Comparison of ENCODE assay signal across 8 mouse cellular contexts in the genomic region with DNA sequence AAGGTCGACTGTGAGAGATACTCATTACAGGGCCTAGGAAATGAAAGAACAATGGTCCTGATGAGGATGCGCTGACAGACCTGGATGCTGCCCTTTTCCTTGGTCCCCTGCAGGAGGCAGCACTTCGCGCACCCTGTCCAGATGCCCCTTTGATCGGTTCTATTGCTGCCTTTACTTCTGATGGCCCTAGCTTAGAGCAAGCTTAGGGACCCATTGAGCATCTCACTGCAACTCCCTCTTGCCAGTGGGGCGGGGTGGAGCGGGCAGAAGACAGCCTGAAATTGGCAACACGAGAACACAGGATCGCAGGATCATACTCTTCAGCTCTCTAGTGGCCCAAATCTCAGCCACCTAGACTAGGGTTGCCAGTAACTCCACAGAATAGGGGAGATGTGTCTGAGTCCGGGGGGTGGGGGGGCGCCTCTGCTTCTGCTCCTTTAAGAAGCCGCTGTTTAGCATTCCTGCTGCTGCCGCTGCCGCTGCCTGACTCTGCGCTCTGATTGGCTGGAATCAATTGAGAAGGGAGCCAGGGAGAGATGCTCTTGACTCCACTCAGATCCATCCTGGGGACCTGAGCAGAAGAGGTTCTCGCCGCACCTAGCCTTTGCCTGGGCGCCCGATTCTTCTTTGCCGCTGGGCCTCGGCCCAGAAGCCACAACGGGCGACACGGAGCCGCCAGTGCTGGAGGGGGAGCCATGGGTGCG. TPM values are rescaled to one million over a fixed set of nuclear protein-coding genes. Genes with fewer than 3 reads are reported as not detected.
A peak's percentile ranks its signal among the peaks of the same experiment; 100 is the strongest.
DNase-seq lines count a peak whose midpoint lies in the region; ATAC-seq lines count a peak whose summit lies in the region.

TSS of gene Dlg3 (plus strand) at position 542 of the 704 bp plus-strand sequence.

- peak within 1 kb of the TSS; percentile 55 for H3K4me3 ChIP-seq in heart, embryonic 10.5 days
- H3K4me3 ChIP-seq in lung, embryonic 16.5 days (ENCODE audit: low read length): peak within 1 kb of the TSS; percentile 46

- ATAC-seq in lung, embryonic 16.5 days (ENCODE audit: low read depth): no peak

- peak within 1 kb of the TSS; percentile 69 for H3K4me2 ChIP-seq in lung, embryonic 16.5 days (ENCODE audit: low read depth, low read length)

- H3K4me1 ChIP-seq in heart, embryonic 10.5 days: peaks cover 6% of the 10 kb centered on the region
- no peaks in the 10 kb centered on the region; the same call in 1 of the 2 replicates for H3K4me1 ChIP-seq in lung, embryonic 16.5 days (replicated peaks; ENCODE audit: control insufficient read depth, insufficient read depth, low read length)

- DNase-seq in CD4-positive helper T cell, adult 2 months (ENCODE audit: low read depth, low spot score): peak; percentile 44
- peak; percentile 19 for DNase-seq in T-cell, adult 2 months (ENCODE audit: low spot score)
- DNase-seq in embryo, embryonic 10 days (ENCODE audit: low spot score): peak; percentile 72
- DNase-seq in heart, embryonic 10.5 days (ENCODE audit: low spot score): no peak
- DNase-seq in layer of hippocampus, adult 18-20 months (ENCODE audit: low spot score in 2 of 2): peak; percentile 57 to 78
- peak; percentile 35 for DNase-seq in retina, postnatal 7 days (ENCODE audit: low read depth, low spot score)
- no peak for DNase-seq in urinary bladder, postnatal 14 days (ENCODE audit: low spot score)

- no peak within 1 kb of the TSS for H3K9ac ChIP-seq in lung, embryonic 16.5 days (ENCODE audit: low read length)

- H3K27me3 ChIP-seq in heart, embryonic 10.5 days (ENCODE audit: insufficient read depth, poor library complexity, severe bottlenecking): peaks cover 46% of the 10 kb centered on the region
- peaks cover 2% of the 10 kb centered on the region for H3K27me3 ChIP-seq in lung, embryonic 16.5 days (ENCODE audit: control insufficient read depth, insufficient read depth, low read depth, low read length)

- WGBS in heart, embryonic 10.5 days: 17% methylated on average over 25 of the region's 26 CpGs
- 16% methylated on average over 26 of the region's 26 CpGs for WGBS in lung, embryonic 16.5 days

- no peaks in the 10 kb centered on the region for H3K9me3 ChIP-seq in heart, embryonic 10.5 days
- H3K9me3 ChIP-seq in lung, embryonic 16.5 days (ENCODE audit: control insufficient read depth, low read length): no peaks in the 10 kb centered on the region

- no peaks in the 10 kb centered on the region for H3K36me3 ChIP-seq in heart, embryonic 10.5 days
- no peaks in the 10 kb centered on the region for H3K36me3 ChIP-seq in lung, embryonic 16.5 days (ENCODE audit: control insufficient read depth, insufficient read depth, low read length)

- H3K27ac ChIP-seq in heart, embryonic 10.5 days: no peak within 1 kb of the TSS; the same call in 1 of the 2 replicates
- no peak within 1 kb of the TSS for H3K27ac ChIP-seq in lung, embryonic 16.5 days (ENCODE audit: low read length)

RNA-seq across cellular contexts. Expression of gene Dlg3, which starts in this region (rescaled TPM):
- 3.4 and 8.5 TPM in 2 replicates for polyA plus RNA-seq in heart, embryonic 10.5 days (2016; fragmentation: Nextera tagmentation; extraction: Ambion mirVana)
- 100 to 1,000 TPM; 149 to 153 TPM for total RNA-seq in layer of hippocampus, adult 18-20 months (2021)
- 6.7 and 6.9 TPM in 2 replicates for polyA plus RNA-seq in lung, embryonic 16.5 days (2015; fragmentation: Nextera tagmentation; extraction: Ambion mirVana)

Comparison
In these comparisons a context has a peak if more than half of its experiments do, and no peak if none do; other contexts are left out.
1. DNase-seq: peak in CD4-positive helper T cell, adult 2 months (single experiment), T-cell, adult 2 months (single experiment), embryo, embryonic 10 days (single experiment), layer of hippocampus, adult 18-20 months (2 of 2) and retina, postnatal 7 days (single experiment); none in heart, embryonic 10.5 days (single experiment) and urinary bladder, postnatal 14 days (single experiment).